ENCODE assay signal across 8 mouse cellular contexts in the genomic region with DNA sequence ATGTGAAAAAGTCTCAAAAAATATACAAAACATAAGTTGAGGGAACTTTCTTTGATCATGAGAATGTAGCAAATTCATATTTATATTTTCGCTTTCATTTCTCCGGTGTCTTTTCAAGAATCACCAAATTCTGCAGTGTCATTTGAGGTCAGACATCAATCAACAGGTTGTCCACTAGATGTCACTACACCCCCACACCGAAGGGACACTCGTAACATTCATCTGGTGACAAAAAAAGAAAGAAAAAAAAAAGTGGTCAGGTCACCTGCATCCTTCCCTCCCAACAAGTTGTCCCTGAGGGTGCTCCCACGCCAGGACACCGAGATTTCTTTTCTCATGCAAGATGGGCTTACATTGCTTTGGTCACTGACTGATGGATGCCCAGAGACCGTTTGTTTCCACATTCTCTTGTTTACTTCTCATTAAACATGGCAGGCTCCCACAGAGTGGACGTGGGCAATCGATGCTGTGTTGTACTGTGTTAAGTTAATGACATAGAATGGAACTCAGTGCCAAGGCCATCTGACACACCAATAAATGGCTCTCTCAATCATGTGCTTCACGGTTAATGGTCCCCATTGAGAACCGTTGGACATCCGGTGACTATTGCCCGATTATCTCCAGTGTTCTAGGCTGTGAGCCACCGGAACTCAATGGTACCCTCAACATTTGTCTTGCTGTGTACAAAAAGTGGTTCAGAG.
DNase-seq lines count a peak whose midpoint lies in the region; ATAC-seq and TF ChIP-seq lines count a peak whose summit lies in the region.
"Had no signal": no experiment of that assay in that cellular context is flagged by ENCODE, and none has a peak within 500 bp of the region (broad histone marks: within the 10 kb centered on the region; RNA-seq: fewer than 3 reads in every experiment).

No protein-coding gene starts in this region.

- peak; percentile 48 for TF ChIP-seq CTCF in E14TG2a.4 (conservative IDR thresholded peaks at IDR 0.05; ENCODE audit: low read length)
- peak; percentile 67 for TF ChIP-seq CTCF in lung, embryonic 14.5 days (IDR thresholded peaks at IDR 0.05; ENCODE audit: low read depth)

- 79% methylated on average over 14 of the region's 14 CpGs for WGBS in kidney, embryonic 16.5 days
- WGBS in lung, embryonic 14.5 days, result 75% methylated on average over 14 of the region's 14 CpGs

- no peak overlapping the region for H3K4me2 ChIP-seq in kidney, embryonic 16.5 days (replicated peaks; ENCODE audit: low read depth, low read length)
- H3K4me2 ChIP-seq in lung, embryonic 14.5 days, result no peak overlapping the region

- peaks cover 4% of the 10 kb centered on the region; the same call in 1 of the 2 replicates for H3K4me1 ChIP-seq in kidney, embryonic 16.5 days (ENCODE audit: insufficient read depth, low read length)
- H3K4me1 ChIP-seq in E14TG2a.4 (replicated peaks; ENCODE audit: low read depth, low read length), result peaks cover 29% of the 10 kb centered on the region
- no peaks in the 10 kb centered on the region for H3K4me1 ChIP-seq in lung, embryonic 14.5 days (ENCODE audit: insufficient read depth)

- DNase-seq in kidney, adult 8-10 months, result peak; percentile 12 to 26
- DNase-seq in 416B (ENCODE audit: low read depth), result peak; percentile 80
- peak; percentile 46 for DNase-seq in embryo, embryonic 10 days (ENCODE audit: low spot score)
- DNase-seq in lung, embryonic 14.5 days, result peak; percentile 57
- DNase-seq in thymus, postnatal 4 days, result peak; percentile 35

- no peak overlapping the region for H3K27ac ChIP-seq in kidney, embryonic 16.5 days (ENCODE audit: low read length)
- H3K27ac ChIP-seq in lung, embryonic 14.5 days (ENCODE audit: low read depth), result no peak overlapping the region

- ATAC-seq in kidney, embryonic 16.5 days (ENCODE audit: low FRiP score, low TSS enrichment), result no peak
- no peak for ATAC-seq in lung, embryonic 14.5 days (ENCODE audit: insufficient read depth)

- no peaks in the 10 kb centered on the region for H3K9me3 ChIP-seq in kidney, embryonic 16.5 days (ENCODE audit: low read length)
- no peaks in the 10 kb centered on the region for H3K9me3 ChIP-seq in E14TG2a.4 (ENCODE audit: low read length)
- H3K9me3 ChIP-seq in lung, embryonic 14.5 days (ENCODE audit: low read depth, low read length), result no peaks in the 10 kb centered on the region

- no peak overlapping the region for H3K4me3 ChIP-seq in kidney, embryonic 16.5 days (ENCODE audit: low read length)
- H3K4me3 ChIP-seq in E14TG2a.4 (replicated peaks; ENCODE audit: low read length), result no peak overlapping the region
- H3K4me3 ChIP-seq in lung, embryonic 14.5 days (ENCODE audit: low read depth, low read length), result no peak overlapping the region
- H3K4me3 ChIP-seq: myocyte had no signal

- no peaks in the 10 kb centered on the region for H3K36me3 ChIP-seq in kidney, embryonic 16.5 days (ENCODE audit: insufficient read depth, low read length)
- H3K36me3 ChIP-seq in E14TG2a.4 (ENCODE audit: insufficient read depth, low read length), result no peaks in the 10 kb centered on the region
- H3K36me3 ChIP-seq in lung, embryonic 14.5 days (ENCODE audit: insufficient read depth), result no peaks in the 10 kb centered on the region

- H3K27me3 ChIP-seq in kidney, embryonic 16.5 days (ENCODE audit: insufficient read depth, low read length), result no peaks in the 10 kb centered on the region
- H3K27me3 ChIP-seq in E14TG2a.4 (ENCODE audit: insufficient read depth, low read length), result no peaks in the 10 kb centered on the region
- H3K27me3 ChIP-seq in lung, embryonic 14.5 days (ENCODE audit: insufficient read depth, low read length), result no peaks in the 10 kb centered on the region

- no peak overlapping the region for H3K9ac ChIP-seq in kidney, embryonic 16.5 days (replicated peaks; ENCODE audit: low read length)
- no peak overlapping the region for H3K9ac ChIP-seq in lung, embryonic 14.5 days

Comparison
In these comparisons a context has a peak if more than half of its experiments do, and no peak if none do; other contexts are left out.
1. DNase-seq: peak in every context shown above with its lines; median percentile 80 in 416B; 57 in lung, embryonic 14.5 days; 46 in embryo, embryonic 10 days; 35 in thymus, postnatal 4 days; 19 in kidney, adult 8-10 months.